Mouse (Mus musculus) bone marrow, adult 2 months (tissue): Measurements from ENCODE around the gene Adgrb3.

Experiments used
- CTCF ChIP-seq: fragments of 200-500 bp; IDR thresholded peaks from 2 replicates; pipeline ENCODE4 v1.5.1; 2011; ENCODE audit warnings: low read length, control low read depth; ENCODE audit not compliant: control insufficient read depth, insufficient read depth
- POLR2A ChIP-seq: fragments of 200-500 bp; IDR thresholded peaks from 2 replicates; pipeline ENCODE4 v1.6.1; 2011; ENCODE audit warnings: low read depth, mild to moderate bottlenecking, control low read depth, low read length, borderline replicate concordance; ENCODE audit not compliant: control insufficient read depth

- TF ChIP-seq POLR2A (no peak), CTCF (no peak)
Measured at GRCm38 (mm10) chr1:25179860-25180582, 649.5 kb downstream of the Adgrb3 start.
